8 mouse cellular contexts compared by ENCODE assay signal in the genomic region with DNA sequence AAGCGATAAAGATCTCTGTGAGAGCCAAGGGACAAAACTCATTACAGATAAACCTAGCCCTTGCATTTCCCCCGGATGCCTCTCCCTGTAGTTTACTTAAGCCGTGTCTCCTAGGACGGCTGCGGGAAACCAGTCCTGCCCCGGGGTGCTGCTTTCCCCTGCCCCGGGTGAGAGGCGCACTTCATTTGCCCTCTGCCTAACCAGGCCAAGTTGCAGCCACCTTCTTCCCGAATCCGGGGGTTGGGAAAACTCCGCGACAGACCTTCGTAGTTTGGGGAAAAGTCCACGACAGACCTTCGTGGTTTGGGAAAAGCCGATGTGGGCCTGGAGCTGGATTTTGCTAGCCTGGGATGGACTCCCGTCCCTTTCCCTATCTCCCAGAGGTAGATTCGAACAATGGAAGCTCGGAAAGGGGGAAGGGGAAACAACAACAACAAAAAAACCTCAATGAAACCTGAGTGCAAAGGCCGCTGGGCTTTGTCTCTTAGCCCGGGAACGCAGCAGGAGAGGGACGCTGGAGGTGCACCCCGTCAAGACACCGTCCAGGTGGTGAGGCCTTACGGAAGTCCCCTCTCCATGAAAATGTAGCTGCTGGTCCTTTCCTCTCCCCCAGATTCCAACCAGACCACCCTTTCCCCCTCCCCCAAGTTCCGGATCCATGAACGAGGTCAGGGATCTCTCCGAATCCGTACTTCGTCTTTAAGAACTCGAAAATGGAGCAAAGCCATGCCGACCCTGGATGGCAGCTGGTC. TPM values are rescaled to one million over a fixed set of nuclear protein-coding genes. Genes with fewer than 3 reads are reported as not detected.
DNase-seq lines count a peak whose midpoint lies in the region; ATAC-seq lines count a peak whose summit lies in the region.

No protein-coding gene starts in this region.

- H3K4me3 ChIP-seq in forebrain, embryonic 15.5 days: peak overlapping the region; percentile 84
- peak overlapping the region; percentile 77 for H3K4me3 ChIP-seq in hindbrain, embryonic 12.5 days
- H3K4me3 ChIP-seq in midbrain, embryonic 11.5 days (ENCODE audit: low read depth, low read length): peak overlapping the region; percentile 76

- H3K4me2 ChIP-seq in forebrain, embryonic 15.5 days (replicated peaks): peak overlapping the region; percentile 95
- H3K4me2 ChIP-seq in hindbrain, embryonic 12.5 days (replicated peaks): peak overlapping the region; percentile 89
- H3K4me2 ChIP-seq in midbrain, embryonic 11.5 days: peak overlapping the region; percentile 95

- H3K27me3 ChIP-seq in forebrain, embryonic 15.5 days: no peaks in the 10 kb centered on the region
- no peaks in the 10 kb centered on the region for H3K27me3 ChIP-seq in hindbrain, embryonic 12.5 days
- no peaks in the 10 kb centered on the region for H3K27me3 ChIP-seq in midbrain, embryonic 11.5 days (ENCODE audit: control insufficient read depth, insufficient read depth, low read length)

- peaks cover 31% of the 10 kb centered on the region for H3K4me1 ChIP-seq in forebrain, embryonic 15.5 days
- H3K4me1 ChIP-seq in hindbrain, embryonic 12.5 days: peaks cover 18% of the 10 kb centered on the region
- peaks cover 14% of the 10 kb centered on the region for H3K4me1 ChIP-seq in midbrain, embryonic 11.5 days (ENCODE audit: control insufficient read depth, insufficient read depth, low read length)

- intact Hi-C loops in left cerebral cortex, postnatal 10 days (cut with DNase I): loop anchor here (5.0 to 10.0 kb wide), 4 partner anchors 212 to 442 kb away; a partner anchor contains a TSS

- DNase-seq in Muller cell, postnatal 12 days (ENCODE audit: inconsistent ontology term): peak; percentile 48
- DNase-seq in adrenal gland, postnatal 14 days: peak; percentile 62
- peak; percentile 13 to 52 for DNase-seq in left cerebral cortex, postnatal 10 days (ENCODE audit: extremely low spot score in 1 of 2, low spot score in 2 of 2)
- DNase-seq in midbrain, embryonic 11.5 days (ENCODE audit: low spot score, missing footprints): no peak
- peak; percentile 34 for DNase-seq in urinary bladder, adult 2 months (ENCODE audit: low spot score)
- no peak for DNase-seq in B cell, adult 2 months

- H3K27ac ChIP-seq in forebrain, embryonic 15.5 days (replicated peaks): peak overlapping the region; percentile 97
- H3K27ac ChIP-seq in hindbrain, embryonic 12.5 days: peak overlapping the region; percentile 97
- peak overlapping the region; percentile 93 for H3K27ac ChIP-seq in midbrain, embryonic 11.5 days (ENCODE audit: low read depth, low read length)

- H3K36me3 ChIP-seq in forebrain, embryonic 15.5 days: no peaks in the 10 kb centered on the region
- no peaks in the 10 kb centered on the region for H3K36me3 ChIP-seq in hindbrain, embryonic 12.5 days
- no peaks in the 10 kb centered on the region for H3K36me3 ChIP-seq in midbrain, embryonic 11.5 days (ENCODE audit: control insufficient read depth, insufficient read depth, low read length)

- H3K9me3 ChIP-seq in forebrain, embryonic 15.5 days: no peaks in the 10 kb centered on the region
- no peaks in the 10 kb centered on the region for H3K9me3 ChIP-seq in hindbrain, embryonic 12.5 days (replicated peaks)
- no peaks in the 10 kb centered on the region for H3K9me3 ChIP-seq in midbrain, embryonic 11.5 days (ENCODE audit: control insufficient read depth, low read length)

- peak overlapping the region; percentile 84 for H3K9ac ChIP-seq in forebrain, embryonic 15.5 days (replicated peaks)
- H3K9ac ChIP-seq in hindbrain, embryonic 12.5 days: peak overlapping the region; percentile 69
- H3K9ac ChIP-seq in midbrain, embryonic 11.5 days (ENCODE audit: low read length): peak overlapping the region; percentile 92

- 2% methylated on average over 33 of the region's 33 CpGs for WGBS in forebrain, embryonic 15.5 days
- 1% methylated on average over 33 of the region's 33 CpGs for WGBS in hindbrain, embryonic 12.5 days
- WGBS in midbrain, embryonic 11.5 days: 1% methylated on average over 33 of the region's 33 CpGs

- no peak; the same call in 1 of the 2 replicates for ATAC-seq in forebrain, embryonic 15.5 days (replicated peaks)
- peak; percentile 27 for ATAC-seq in hindbrain, embryonic 12.5 days (ENCODE audit: low FRiP score)
- peak; percentile 29 for ATAC-seq in midbrain, embryonic 11.5 days (ENCODE audit: low FRiP score)

RNA-seq across cellular contexts. Expression of a gene that starts 0.6 kb away (rescaled TPM):
- total RNA-seq in adrenal gland, postnatal 14 days (2021): 99.9 and 101 TPM in 2 replicates
- polyA plus RNA-seq in forebrain, embryonic 15.5 days (2015; fragmentation: Nextera tagmentation; extraction: Ambion mirVana): 30.1 and 34.9 TPM in 2 replicates
- 55.8 and 63.4 TPM in 2 replicates for polyA plus RNA-seq in hindbrain, embryonic 12.5 days (2016; fragmentation: Nextera tagmentation; extraction: Ambion mirVana)
- total RNA-seq in left cerebral cortex, postnatal 10 days (2021): 100 to 1,000 TPM; 134 to 135 TPM
- 30.1 and 33.7 TPM in 2 replicates for polyA plus RNA-seq in midbrain, embryonic 11.5 days (2014; fragmentation: Nextera tagmentation; extraction: Ambion mirVana)
- polyA plus RNA-seq in urinary bladder, adult 2 months (2012; rRNA removed): 11.6 and 16.2 TPM in 2 replicates

Comparison
In these comparisons a context has a peak if more than half of its experiments do, and no peak if none do; other contexts are left out.
1. DNase-seq: peak in Muller cell, postnatal 12 days (single experiment), adrenal gland, postnatal 14 days (single experiment), left cerebral cortex, postnatal 10 days (2 of 2) and urinary bladder, adult 2 months (single experiment); none in midbrain, embryonic 11.5 days (single experiment) and B cell, adult 2 months (0 of 2).
2. Peak in every context shown above with its lines, with median percentiles within 50 percentile points of each other: H3K27ac ChIP-seq, H3K4me2 ChIP-seq, H3K4me3 ChIP-seq and H3K9ac ChIP-seq.